Mouse (Mus musculus) stomach, embryonic 16.5 days (tissue): ENCODE measurements around the gene Acot6. TPM values are rescaled to one million over a fixed set of nuclear protein-coding genes. Genes with fewer than 3 reads are reported as not detected.

ENCODE experiments used
- polyA plus RNA-seq: library from polyadenylated mRNA; unstranded; fragments of >200 nt; fragmentation: Nextera tagmentation; extraction: Ambion mirVana; gene quantifications from 2 replicates; pipeline ENCODE4 v1.2.1, GENCODE M21; 2015

Acot6 gene
- polyA plus RNA-seq, 1 experiment from 2014 or later = 1.4 TPM

Other genes starting within 250 kb of the Acot6 start
- gene Numb, start 178.7 kb upstream of the Acot6 start, polyA plus RNA-seq = 37.6 and 41.3 TPM in 2 replicates
- 4.8 and 5.8 TPM in 2 replicates for gene Riox1, start 150.0 kb upstream of the Acot6 start, polyA plus RNA-seq
- gene Heatr4, start 115.8 kb upstream of the Acot6 start, polyA plus RNA-seq = 0.05 and 0.10 TPM in 2 replicates
- 23.7 and 24.9 TPM in 2 replicates for gene Acot2, start 112.8 kb upstream of the Acot6 start, polyA plus RNA-seq
- 37.4 and 48.4 TPM in 2 replicates for gene Acot1, start 91.2 kb upstream of the Acot6 start, polyA plus RNA-seq
- 1.7 and 2.2 TPM in 2 replicates for gene Acot4, start 62.3 kb upstream of the Acot6 start, polyA plus RNA-seq
- not detected in 2 replicates for gene Gm49366, start 61.7 kb upstream of the Acot6 start, polyA plus RNA-seq
- 0.46 and 1.4 TPM in 2 replicates for gene Acot3, start 48.5 kb upstream of the Acot6 start, polyA plus RNA-seq
- not detected in 2 replicates for gene Acot5, start 31.3 kb upstream of the Acot6 start, polyA plus RNA-seq
- gene Dnal1, start 13.7 kb downstream of the Acot6 start, polyA plus RNA-seq = 2.8 and 3.4 TPM in 2 replicates
- gene Pnma1, start 47.8 kb downstream of the Acot6 start, polyA plus RNA-seq = 0.70 and 0.71 TPM in 2 replicates
- gene Elmsan1, start 118.2 kb downstream of the Acot6 start, polyA plus RNA-seq = 8.7 and 9.4 TPM in 2 replicates
- gene Ptgr2, start 184.6 kb downstream of the Acot6 start, polyA plus RNA-seq = 32.0 and 34.5 TPM in 2 replicates
- 65.4 and 70.2 TPM in 2 replicates for gene Zfp410, start 216.2 kb downstream of the Acot6 start, polyA plus RNA-seq